Mouse (Mus musculus): ENCODE data around the gene Olfr781. TPM values are rescaled to one million over a fixed set of nuclear protein-coding genes. Genes with fewer than 3 reads are reported as not detected.
"Not testable (repeated sequence)": the region's sequence is repeated elsewhere in the genome, so short reads cannot be mapped to it uniquely, and the experiment has no call there.

The Olfr781 gene
- not detected in 2 replicates for polyA plus RNA-seq (2014; fragmentation: Nextera tagmentation; extraction: Ambion mirVana)

- Histone ChIP-seq H3K9me3 (ENCODE audit: control insufficient read depth, low read length) (no peaks in the 10 kb centered on the region; the same call in 1 of the 2 replicates), H3K27me3 (ENCODE audit: control insufficient read depth, insufficient read depth, low read length) (no peaks in the 10 kb centered on the region), H3K27ac (replicated peaks; ENCODE audit: low read depth, low read length) (no peak within 1 kb of the TSS), H3K36me3 (ENCODE audit: control insufficient read depth, insufficient read depth, low read length) (no peaks in the 10 kb centered on the region), H3K9ac (replicated peaks; ENCODE audit: low read length) (no peak within 1 kb of the TSS), H3K4me3 (replicated peaks; ENCODE audit: low read depth, low read length) (no peak within 1 kb of the TSS), H3K4me1 (ENCODE audit: control insufficient read depth, insufficient read depth, low read length) (no peaks in the 10 kb centered on the region), H3K4me2 (ENCODE audit: low read length) (no peak within 1 kb of the TSS)
- ATAC-seq (ENCODE audit: low FRiP score, low TSS enrichment) (no peak), DNase-seq (no peak)
These were observed at the start of gene Olfr781 for GRCm38 (mm10) chr10:129328554-129328953. TSS of gene Olfr781 (plus strand) at chr10:129328854.

DNA sequence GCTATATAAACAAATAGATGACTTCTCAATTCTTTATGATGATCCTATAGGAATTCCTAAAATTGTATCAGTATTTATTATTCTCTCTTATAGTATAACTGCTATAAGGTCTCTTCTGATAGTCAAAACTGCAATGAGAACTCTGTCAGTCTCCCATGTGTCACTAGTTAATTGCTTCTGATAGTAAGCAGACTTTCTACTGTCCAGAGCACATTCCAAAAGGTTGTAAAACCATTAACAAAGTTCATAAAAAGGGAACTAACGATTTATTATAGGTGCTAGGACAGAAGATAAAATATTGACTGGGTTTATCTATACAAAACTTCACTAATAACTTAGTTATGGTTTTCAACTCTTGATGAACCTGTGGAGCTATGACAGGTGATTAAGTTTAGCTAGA, 15.7 kb upstream of the Olfr781 start:
- not testable (repeated sequence) for H3K4me2 ChIP-seq (ENCODE audit: low read length); H3K27me3 ChIP-seq (ENCODE audit: control insufficient read depth, insufficient read depth, low read length); H3K36me3 ChIP-seq (ENCODE audit: control insufficient read depth, insufficient read depth, low read length); H3K27ac ChIP-seq (replicated peaks; ENCODE audit: low read depth, low read length); H3K4me3 ChIP-seq (replicated peaks; ENCODE audit: low read depth, low read length); DNase-seq; H3K9ac ChIP-seq (replicated peaks; ENCODE audit: low read length); ATAC-seq (ENCODE audit: low FRiP score, low TSS enrichment); H3K9me3 ChIP-seq (ENCODE audit: control insufficient read depth, low read length); H3K4me1 ChIP-seq (ENCODE audit: control insufficient read depth, insufficient read depth, low read length)
- 68% methylated on average over 1 of the region's 1 CpGs for WGBS

DNA sequence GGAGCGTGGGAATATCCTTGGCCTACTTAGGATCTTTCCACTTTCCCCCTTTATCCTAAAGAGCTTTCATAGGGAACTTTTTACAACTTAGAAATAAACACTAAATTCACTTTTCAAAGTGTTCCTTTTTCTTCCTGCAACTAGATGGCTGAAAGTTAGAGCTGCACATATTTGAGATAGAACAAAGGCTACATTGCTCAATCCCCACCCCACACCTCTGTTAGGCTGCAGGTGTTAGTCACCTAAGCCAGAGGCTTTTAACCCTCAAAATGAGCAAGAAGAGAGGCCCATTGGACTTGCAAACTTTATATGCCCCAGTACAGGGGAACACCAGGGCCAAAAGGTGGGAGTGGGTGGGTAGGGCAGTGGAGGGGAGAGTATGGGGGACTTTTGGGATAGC, 15.1 kb upstream of the Olfr781 start:
- H3K27ac ChIP-seq (replicated peaks; ENCODE audit: low read depth, low read length); ATAC-seq (ENCODE audit: low FRiP score, low TSS enrichment); H3K4me2 ChIP-seq (ENCODE audit: low read length); H3K4me3 ChIP-seq (replicated peaks; ENCODE audit: low read depth, low read length); H3K4me1 ChIP-seq (ENCODE audit: control insufficient read depth, insufficient read depth, low read length); DNase-seq; H3K27me3 ChIP-seq (ENCODE audit: control insufficient read depth, insufficient read depth, low read length); H3K9ac ChIP-seq (replicated peaks; ENCODE audit: low read length); H3K9me3 ChIP-seq (ENCODE audit: control insufficient read depth, low read length); H3K36me3 ChIP-seq (ENCODE audit: control insufficient read depth, insufficient read depth, low read length): not testable (repeated sequence)
- WGBS: no CpG with 5 or more reads among the region's 1 CpGs

GRCm38 (mm10) chr10:129317817-129318216, 10.8 kb upstream of the Olfr781 start, which contains the start of gene Olfr780:
TSS of gene Olfr780 (plus strand) at chr10:129318117.
- Histone ChIP-seq H3K4me1 (ENCODE audit: control insufficient read depth, insufficient read depth, low read length) (no peaks in the 10 kb centered on the region), H3K36me3 (ENCODE audit: control insufficient read depth, insufficient read depth, low read length) (no peaks in the 10 kb centered on the region), H3K27me3 (ENCODE audit: control insufficient read depth, insufficient read depth, low read length) (no peaks in the 10 kb centered on the region), H3K4me3 (replicated peaks; ENCODE audit: low read depth, low read length) (no peak within 1 kb of the TSS), H3K9me3 (ENCODE audit: control insufficient read depth, low read length) (no peaks in the 10 kb centered on the region), H3K27ac (replicated peaks; ENCODE audit: low read depth, low read length) (no peak within 1 kb of the TSS), H3K9ac (replicated peaks; ENCODE audit: low read length) (no peak within 1 kb of the TSS), H3K4me2 (ENCODE audit: low read length) (no peak within 1 kb of the TSS)
- no peak for DNase-seq
- 88% methylated on average over 3 of the region's 3 CpGs for WGBS
- ATAC-seq (ENCODE audit: low FRiP score, low TSS enrichment): no peak

GRCm38 (mm10) chr10:129348550-129348949, 19.9 kb downstream of the Olfr781 start, which contains the start of gene Olfr782:
TSS of gene Olfr782 (plus strand) at chr10:129348850.
- no peak within 1 kb of the TSS for H3K27ac ChIP-seq (replicated peaks; ENCODE audit: low read depth, low read length)
- H3K4me1 ChIP-seq (ENCODE audit: control insufficient read depth, insufficient read depth, low read length): no peaks in the 10 kb centered on the region
- no peaks in the 10 kb centered on the region for H3K36me3 ChIP-seq (ENCODE audit: control insufficient read depth, insufficient read depth, low read length)
- H3K9ac ChIP-seq (replicated peaks; ENCODE audit: low read length): no peak within 1 kb of the TSS
- DNase-seq: no peak
- no peak for ATAC-seq (ENCODE audit: low FRiP score, low TSS enrichment)
- no peaks in the 10 kb centered on the region for H3K27me3 ChIP-seq (ENCODE audit: control insufficient read depth, insufficient read depth, low read length)
- H3K9me3 ChIP-seq (ENCODE audit: control insufficient read depth, low read length): no peaks in the 10 kb centered on the region
- WGBS: 93% methylated on average over 3 of the region's 3 CpGs
- H3K4me3 ChIP-seq (replicated peaks; ENCODE audit: low read depth, low read length): no peak within 1 kb of the TSS
- no peak within 1 kb of the TSS for H3K4me2 ChIP-seq (ENCODE audit: low read length)

DNA sequence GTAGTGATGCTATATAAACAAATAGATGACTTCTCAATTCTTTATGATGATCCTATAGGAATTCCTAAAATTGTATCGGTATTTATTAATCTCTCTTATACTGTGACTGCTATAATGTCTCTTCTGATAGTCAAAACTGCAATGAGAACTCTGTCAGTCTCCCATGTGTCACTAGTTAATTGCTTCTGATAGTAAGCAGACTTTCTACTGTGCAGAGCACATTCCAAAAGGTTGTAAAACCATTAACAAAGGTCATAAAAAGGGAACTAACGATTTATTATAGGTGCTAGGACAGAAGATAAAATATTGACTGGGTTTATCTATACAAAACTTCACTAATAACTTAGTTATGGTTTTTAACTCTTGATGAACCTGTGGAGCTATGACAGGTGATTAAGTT, 23.8 kb downstream of the Olfr781 start:
- ATAC-seq (ENCODE audit: low FRiP score, low TSS enrichment); H3K36me3 ChIP-seq (ENCODE audit: control insufficient read depth, insufficient read depth, low read length); H3K27ac ChIP-seq (replicated peaks; ENCODE audit: low read depth, low read length); H3K4me1 ChIP-seq (ENCODE audit: control insufficient read depth, insufficient read depth, low read length); H3K9me3 ChIP-seq (ENCODE audit: control insufficient read depth, low read length); H3K9ac ChIP-seq (replicated peaks; ENCODE audit: low read length); H3K4me2 ChIP-seq (ENCODE audit: low read length); H3K27me3 ChIP-seq (ENCODE audit: control insufficient read depth, insufficient read depth, low read length); DNase-seq; H3K4me3 ChIP-seq (replicated peaks; ENCODE audit: low read depth, low read length): not testable (repeated sequence)
- WGBS: 84% methylated on average over 2 of the region's 2 CpGs

- 80% methylated on average over 4 of the region's 4 CpGs for WGBS
- H3K9me3 ChIP-seq (ENCODE audit: control insufficient read depth, low read length); H3K4me1 ChIP-seq (ENCODE audit: control insufficient read depth, insufficient read depth, low read length); H3K4me3 ChIP-seq (replicated peaks; ENCODE audit: low read depth, low read length); H3K27ac ChIP-seq (replicated peaks; ENCODE audit: low read depth, low read length); H3K4me2 ChIP-seq (ENCODE audit: low read length); H3K27me3 ChIP-seq (ENCODE audit: control insufficient read depth, insufficient read depth, low read length); H3K36me3 ChIP-seq (ENCODE audit: control insufficient read depth, insufficient read depth, low read length); H3K9ac ChIP-seq (replicated peaks; ENCODE audit: low read length); DNase-seq; ATAC-seq (ENCODE audit: low FRiP score, low TSS enrichment): not testable (repeated sequence)
These were observed 27.8 kb downstream of the Olfr781 start for GRCm38 (mm10) chr10:129356496-129356895.

GRCm38 (mm10) chr10:129357307-129357706, 28.7 kb downstream of the Olfr781 start:
- no peak overlapping the region for H3K4me3 ChIP-seq (replicated peaks; ENCODE audit: low read depth, low read length)

DNA sequence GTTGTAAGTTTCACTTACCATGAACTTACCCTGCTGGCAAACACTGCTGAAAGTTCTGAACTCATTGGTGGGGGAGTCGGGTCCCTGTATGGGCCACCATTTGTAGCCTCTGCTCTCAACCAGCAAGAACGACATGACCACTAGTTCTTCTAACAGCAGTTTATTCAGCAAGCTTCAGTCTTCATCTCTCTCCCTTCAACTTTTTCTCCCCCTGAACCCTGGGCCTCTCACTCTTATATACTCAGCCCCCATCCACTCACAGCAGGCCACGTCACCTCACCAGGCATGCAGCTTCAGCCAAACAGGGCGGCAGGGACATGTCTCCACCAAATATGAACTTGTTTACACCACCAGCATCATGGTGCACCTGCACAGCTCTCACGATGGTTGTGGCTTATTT, 45.4 kb downstream of the Olfr781 start:
- not testable (repeated sequence) for H3K4me1 ChIP-seq (ENCODE audit: control insufficient read depth, insufficient read depth, low read length); H3K4me2 ChIP-seq (ENCODE audit: low read length); H3K27ac ChIP-seq (replicated peaks; ENCODE audit: low read depth, low read length); H3K9ac ChIP-seq (replicated peaks; ENCODE audit: low read length); H3K27me3 ChIP-seq (ENCODE audit: control insufficient read depth, insufficient read depth, low read length); DNase-seq; H3K4me3 ChIP-seq (replicated peaks; ENCODE audit: low read depth, low read length); H3K9me3 ChIP-seq (ENCODE audit: control insufficient read depth, low read length); H3K36me3 ChIP-seq (ENCODE audit: control insufficient read depth, insufficient read depth, low read length); ATAC-seq (ENCODE audit: low FRiP score, low TSS enrichment)
- 88% methylated on average over 5 of the region's 5 CpGs for WGBS

More at GRCm38 (mm10) chr10:129357307-129357706, 28.7 kb downstream of the Olfr781 start:
- no peak overlapping the region for H3K9ac ChIP-seq (replicated peaks; ENCODE audit: low read length)
- H3K4me1 ChIP-seq (ENCODE audit: control insufficient read depth, insufficient read depth, low read length): no peaks in the 10 kb centered on the region
- WGBS: 82% methylated on average over 5 of the region's 5 CpGs
- H3K36me3 ChIP-seq (ENCODE audit: control insufficient read depth, insufficient read depth, low read length): no peaks in the 10 kb centered on the region
- H3K27me3 ChIP-seq (ENCODE audit: control insufficient read depth, insufficient read depth, low read length): no peaks in the 10 kb centered on the region
- no peak overlapping the region for H3K4me2 ChIP-seq (ENCODE audit: low read length)
- no peak overlapping the region for H3K27ac ChIP-seq (replicated peaks; ENCODE audit: low read depth, low read length)
- no peaks in the 10 kb centered on the region for H3K9me3 ChIP-seq (ENCODE audit: control insufficient read depth, low read length)
- no peak for DNase-seq
- no peak for ATAC-seq (ENCODE audit: low FRiP score, low TSS enrichment)
